Mouse (Mus musculus) A20 (cell line): ENCODE data around the gene Cog5.

Experiments
- DNase-seq: peaks from one replicate; pipeline ENCODE4 v3.0.0-alpha.2; 2011; ENCODE audit warnings: low read depth, low spot score

Cog5 gene

GRCm38 (mm10) chr12:31983238-31983637 lies 328.6 kb downstream of the Cog5 start:
- no peak for DNase-seq

GRCm38 (mm10) chr12:31983769-31984168 lies 329.1 kb downstream of the Cog5 start:
- DNase-seq: no peak

DNA sequence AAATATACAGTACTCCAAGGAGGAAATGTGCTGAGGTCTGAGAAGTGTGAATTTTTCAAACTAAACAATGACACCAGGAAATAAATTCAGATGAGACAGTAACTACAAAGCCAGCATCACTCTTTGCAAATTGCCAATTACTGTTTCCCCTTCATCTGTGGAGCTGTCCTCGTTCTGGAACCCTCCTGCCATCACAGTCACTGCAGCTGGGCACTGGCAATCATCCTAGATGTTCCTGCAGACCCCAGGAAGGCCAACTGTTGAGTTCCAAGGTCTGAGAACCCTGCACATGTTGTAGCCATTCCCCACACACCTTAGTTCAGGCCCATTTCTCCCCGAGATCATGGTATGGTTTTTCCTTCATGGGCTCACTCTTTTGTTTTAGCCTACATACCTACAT lies 329.5 kb downstream of the Cog5 start:
- DNase-seq: no peak

GRCm38 (mm10) chr12:31984664-31985063 lies 330.0 kb downstream of the Cog5 start:
- DNase-seq: no peak

GRCm38 (mm10) chr12:31985738-31986137 lies 331.1 kb downstream of the Cog5 start:
- DNase-seq: no peak

DNA sequence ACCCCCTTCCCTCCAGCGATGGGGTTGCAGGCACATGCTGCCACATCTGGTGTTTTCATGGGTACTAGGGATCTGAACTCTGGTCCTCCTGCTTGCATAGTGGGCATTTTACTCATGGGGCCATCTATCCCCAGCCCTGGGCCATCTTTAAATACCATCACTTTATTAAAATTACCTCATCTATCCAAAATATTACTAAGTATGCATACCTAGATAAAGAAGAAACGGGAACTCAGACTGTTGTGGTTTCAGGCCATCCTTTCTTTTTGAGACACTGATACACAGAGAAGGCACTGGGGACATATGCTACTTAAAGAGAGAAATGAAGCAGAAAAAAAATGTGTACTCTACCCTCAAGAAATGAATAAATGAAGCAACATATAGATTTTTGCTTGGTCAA lies 331.8 kb downstream of the Cog5 start:
- no peak for DNase-seq
